Mouse (Mus musculus) T-helper 17 cell (primary cell): ENCODE results near the gene Rai1.

ENCODE experiments used
- in situ Hi-C, 2 experiments: fragments of 300-600 bp; cut with MboI, MseI; formaldehyde crosslinking; loops; 1 replicate in 1 of 2; 2 replicates in 1 of 2; pipeline ENCODE4 v1.15.1; 2025; ENCODE audit warnings: high pct_unique_total_duplicates in 2 of 2

The Rai1 gene

DNA sequence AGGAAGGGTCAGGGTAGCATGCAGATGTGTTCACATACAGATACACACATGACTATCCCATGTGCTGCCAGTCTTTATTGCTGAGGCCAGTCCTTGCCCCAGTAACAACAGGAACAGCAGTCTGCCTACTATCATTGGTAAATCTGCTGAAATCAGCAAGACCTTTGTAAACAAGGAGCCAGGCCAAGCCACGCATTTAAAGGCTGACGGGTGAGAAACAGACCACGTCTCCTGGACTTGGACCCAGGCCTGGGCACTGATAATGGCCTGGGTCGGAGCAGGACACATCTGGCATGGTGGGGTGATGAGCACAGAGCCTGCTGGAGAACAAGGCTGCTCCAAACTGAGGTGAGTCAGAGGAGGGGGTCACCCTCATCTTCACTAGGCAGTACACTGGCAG lies 135.7 kb downstream of the Rai1 start:
- in situ Hi-C loops = no loop called here

DNA sequence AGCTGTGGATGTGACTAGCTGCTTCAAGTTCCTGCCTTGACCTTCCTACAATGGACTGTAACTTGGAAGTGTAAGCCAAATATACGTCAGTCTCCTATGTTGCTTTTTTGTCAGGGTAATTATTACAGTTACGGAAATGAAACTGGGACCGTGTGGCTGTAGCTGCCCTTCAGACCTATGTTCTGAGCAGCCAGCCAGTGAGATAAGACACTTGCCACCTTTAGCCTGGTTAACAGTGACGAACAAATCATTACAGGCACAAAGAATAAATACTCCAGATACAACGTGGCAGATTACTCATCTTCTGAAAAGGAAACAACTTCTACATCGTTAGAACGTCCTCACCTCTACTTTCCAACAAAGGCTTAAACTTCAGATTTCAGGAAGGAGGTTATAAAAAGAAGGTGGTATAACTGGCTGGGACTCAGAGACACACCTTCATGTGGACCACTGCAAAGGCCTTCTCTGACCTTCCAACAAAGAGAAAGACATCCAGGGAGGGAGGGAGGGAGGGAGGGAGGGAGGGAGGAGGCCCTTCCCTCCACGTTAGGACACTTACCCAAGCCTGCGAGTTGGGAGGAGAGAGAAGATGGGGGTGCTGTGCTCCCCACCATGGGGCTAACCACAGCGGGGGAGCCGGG lies 139.8 kb downstream of the Rai1 start:
- in situ Hi-C loops = no loop called here

DNA sequence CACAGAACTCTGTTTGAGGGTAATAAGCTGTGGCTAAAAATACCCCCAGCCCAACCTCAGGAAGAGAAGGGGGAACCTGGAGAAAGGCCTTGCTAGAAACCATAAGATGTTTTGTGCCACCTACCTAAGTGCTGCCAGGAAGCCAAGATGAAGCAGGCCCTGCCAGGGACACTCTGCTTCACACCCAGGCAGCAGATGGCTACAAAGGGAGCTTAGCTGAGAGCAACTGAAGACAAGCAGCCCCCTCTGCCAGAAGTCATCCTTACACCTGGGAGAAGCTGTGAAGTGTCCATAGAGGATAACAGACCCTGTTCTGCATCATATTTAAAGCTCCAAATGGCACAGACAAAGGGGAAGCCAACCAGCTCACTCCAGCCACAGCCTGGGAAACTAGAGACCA lies 141.3 kb downstream of the Rai1 start:
- in situ Hi-C loops = no loop called here

- in situ Hi-C loops = no loop called here
Measured at GRCm38 (mm10) chr11:60247753-60248550, 143.1 kb downstream of the Rai1 start.
